Mouse (Mus musculus) skeletal muscle tissue, adult 2 months (tissue): ENCODE data around the gene Tubb5.

Source experiments
- DNase-seq: peaks from one replicate; pipeline ENCODE4 v3.0.0-alpha.2; 2012; ENCODE audit warnings: low read depth, low spot score

Gene Tubb5

GRCm38 (mm10) chr17:35838122-35838544 lies at the start of gene Tubb5:
Gene Tubb5, minus strand, starts transcription at chr17:35838306.
- DNase-seq, result peak; percentile 93

GRCm38 (mm10) chr17:35887725-35888124 lies 49.6 kb upstream of the Tubb5 start:
- DNase-seq, result no peak

GRCm38 (mm10) chr17:35883777-35884176 lies 45.7 kb upstream of the Tubb5 start:
- no peak for DNase-seq

GRCm38 (mm10) chr17:35882924-35883323 lies 44.8 kb upstream of the Tubb5 start:
- DNase-seq, result no peak

- DNase-seq, result peak; percentile 95
Measured at GRCm38 (mm10) chr17:35879245-35880057, 41.3 kb upstream of the Tubb5 start, which contains the start of gene Dhx16. Gene Dhx16, plus strand, starts transcription at chr17:35879819.

- no peak for DNase-seq
Measured at GRCm38 (mm10) chr17:35874721-35875120, 36.6 kb upstream of the Tubb5 start.

GRCm38 (mm10) chr17:35873774-35874519 lies 35.8 kb upstream of the Tubb5 start:
- peak; percentile 82 for DNase-seq

GRCm38 (mm10) chr17:35870884-35871696 lies 33.0 kb upstream of the Tubb5 start:
- DNase-seq, result no peak

- DNase-seq, result peak; percentile 59
Measured at GRCm38 (mm10) chr17:35870151-35870883, 32.2 kb upstream of the Tubb5 start.

- peak; percentile 35 for DNase-seq
Measured at GRCm38 (mm10) chr17:35869346-35870067, 31.4 kb upstream of the Tubb5 start.

- no peak for DNase-seq
Measured at GRCm38 (mm10) chr17:35868961-35869345, 30.8 kb upstream of the Tubb5 start.

GRCm38 (mm10) chr17:35868165-35868820 lies 30.2 kb upstream of the Tubb5 start:
- DNase-seq, result peak; percentile 47

GRCm38 (mm10) chr17:35866911-35867890 lies 29.1 kb upstream of the Tubb5 start:
- no peak for DNase-seq

- peak; percentile 54 for DNase-seq
Measured at GRCm38 (mm10) chr17:35866281-35866831, 28.2 kb upstream of the Tubb5 start.

GRCm38 (mm10) chr17:35865481-35866280 lies 27.6 kb upstream of the Tubb5 start, which contains the start of gene Ppp1r18:
Gene Ppp1r18, plus strand, starts transcription at chr17:35865593.
- peak; percentile 70 for DNase-seq

- no peak for DNase-seq
Measured at GRCm38 (mm10) chr17:35864832-35865353, 26.8 kb upstream of the Tubb5 start.

GRCm38 (mm10) chr17:35861198-35861857 lies 23.2 kb upstream of the Tubb5 start, which contains the start of gene Nrm:
Gene Nrm, plus strand, starts transcription at chr17:35861318.
- peak; percentile 66 for DNase-seq
